Mouse (Mus musculus): ENCODE results near the gene BC025446.

DNA sequence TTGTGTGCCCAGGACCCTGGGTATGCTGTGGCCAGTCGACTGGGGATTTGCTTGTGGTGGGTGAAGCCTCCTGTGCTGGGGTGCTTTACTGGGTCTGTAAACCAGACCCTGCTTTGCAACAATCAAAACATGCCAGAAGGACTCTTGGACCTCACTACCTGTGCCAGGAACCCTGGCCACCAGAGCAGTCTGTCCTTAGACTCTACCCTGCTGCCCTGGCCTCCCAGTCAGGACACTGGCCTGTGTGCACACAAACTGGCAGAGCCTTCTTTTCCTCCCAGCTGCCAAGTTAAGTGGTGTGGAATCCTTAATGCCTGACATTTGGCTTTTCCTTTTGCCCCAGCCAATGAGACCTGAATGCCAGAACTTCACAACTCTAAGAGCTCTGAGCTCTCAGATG lies 655 bp downstream of the BC025446 start:
- TF ChIP-seq CTCF (IDR thresholded peaks at IDR 0.05; ENCODE audit: low read depth) (no peak), EP300 (IDR thresholded peaks at IDR 0.05; ENCODE audit: low read depth) (no peak)

Measured in liver, postnatal 0 days (tissue).